Mouse (Mus musculus) left cerebral cortex, postnatal 36 days (tissue): ENCODE measurements around the gene Gm20914. TPM values are rescaled to one million over a fixed set of nuclear protein-coding genes. Genes with fewer than 3 reads are reported as not detected.
"Not testable (repeated sequence)": the region's sequence is repeated elsewhere in the genome, so short reads cannot be mapped to it uniquely, and the experiment has no call there.

Experiments used
- DNase-seq, 2 experiments: peaks; one replicate each; pipeline ENCODE4 v3.0.0; 2021 to 2022; ENCODE audit warnings: low spot score in 2 of 2, mixed read lengths in 1 of 2
- intact Hi-C: fragments of 180-260 bp; cut with DNase I; formaldehyde crosslinking; loops from one replicate; pipeline ENCODE4 v1.15.1; 2025
- total RNA-seq, 2 experiments: library from RNA; stranded (reverse); gene quantifications; 2 replicates each; pipeline ENCODE4 v1.2.3; 2021

The Gm20914 gene
- not detected for total RNA-seq

DNA sequence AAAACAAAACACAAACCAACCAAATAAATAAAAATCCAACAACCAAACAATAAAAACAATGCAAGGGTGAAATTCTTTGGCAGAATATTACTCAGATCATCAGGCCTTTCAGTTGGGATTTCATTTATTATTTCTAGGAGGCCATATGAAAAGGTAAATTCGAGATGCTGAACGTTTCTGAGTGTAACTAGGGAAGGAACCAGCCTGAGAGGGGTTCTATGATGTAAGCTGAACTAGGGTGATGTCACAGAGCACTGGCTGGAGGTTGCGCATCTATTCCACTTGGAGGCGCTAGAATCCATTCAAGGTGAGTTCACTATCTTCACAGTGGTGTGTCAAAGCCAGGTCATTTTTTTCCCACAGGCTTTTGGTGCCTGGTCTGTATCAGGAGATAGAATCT lies at the start of gene Gm20914:
TSS of gene Gm20914 (plus strand) at position 301 of the 400 bp plus-strand sequence.
- DNase-seq, result not testable (repeated sequence)

More for the DNA sequence above, at the start of gene Gm20914:
- intact Hi-C loops, result not testable (repeated sequence)

Other genes starting within 250 kb of the Gm20914 start
- gene Gm21854, start 69.0 kb upstream of the Gm20914 start, total RNA-seq, result not detected
- gene Gm28171, start 67.4 kb downstream of the Gm20914 start, total RNA-seq, result not detected
- gene Gm21778, start 216.5 kb downstream of the Gm20914 start, total RNA-seq, result not detected